Mouse (Mus musculus) G1E (cell line): ENCODE results near the gene Plekhd1.

Experiments used
- CTCF ChIP-seq: IDR thresholded peaks from 2 replicates; pipeline ENCODE4 v1.5.1; 2012; ENCODE audit warnings: low read depth, low read length, inconsistent platforms, mixed read lengths
- POLR2AphosphoS5 ChIP-seq: IDR thresholded peaks from 2 replicates; pipeline ENCODE4 v1.6.1; 2012; ENCODE audit warnings: low read depth, low read length, inconsistent platforms; ENCODE audit not compliant: insufficient replicate concordance

- TF ChIP-seq CTCF (no peak), POLR2AphosphoS5 (no peak)
Measured at GRCm38 (mm10) chr12:80759713-80760395, 67.5 kb downstream of the Plekhd1 start.
